Mouse (Mus musculus) lung, embryonic 15.5 days (tissue): ENCODE data around the gene Pik3c2g. TPM values are rescaled to one million over a fixed set of nuclear protein-coding genes. Genes with fewer than 3 reads are reported as not detected.

ENCODE experiments used
- ATAC-seq: fragments of 200-750 bp; cut with Nextera tagmentation; 2 replicates; pipeline ENCODE4 v1.8.0; 2017; ENCODE audit warnings: moderate number of reproducible peaks, borderline replicate concordance; ENCODE audit not compliant: low FRiP score, low TSS enrichment; ENCODE audit errors: extremely low read depth
- H3K27ac ChIP-seq: fragments of 300-500 bp; sonication (generic); 2 replicates; pipeline ENCODE4 v1.5.1; 2015; ENCODE audit warnings: moderate library complexity, mild to moderate bottlenecking, inconsistent platforms
- H3K27me3 ChIP-seq: fragments of 300-500 bp; sonication (generic); 2 replicates; pipeline ENCODE4 v1.6.1; 2015; ENCODE audit warnings: inconsistent platforms
- H3K36me3 ChIP-seq: fragments of 300-500 bp; sonication (generic); 2 replicates; pipeline ENCODE4 v1.6.1; 2015; ENCODE audit warnings: inconsistent platforms
- H3K4me1 ChIP-seq: fragments of 300-500 bp; sonication (generic); 2 replicates; pipeline ENCODE4 v1.6.1; 2015; ENCODE audit warnings: inconsistent platforms
- H3K4me2 ChIP-seq: fragments of 300-500 bp; sonication (generic); 2 replicates; pipeline ENCODE4 v1.6.1; 2015; ENCODE audit warnings: inconsistent platforms, mild to moderate bottlenecking, moderate library complexity
- H3K4me3 ChIP-seq: fragments of 300-500 bp; sonication (generic); 2 replicates; pipeline ENCODE4 v1.5.1; 2015; ENCODE audit warnings: mild to moderate bottlenecking, inconsistent platforms
- H3K9ac ChIP-seq: fragments of 300-500 bp; sonication (generic); 2 replicates; pipeline ENCODE4 v1.6.1; 2015; ENCODE audit warnings: inconsistent platforms
- H3K9me3 ChIP-seq: fragments of 300-500 bp; sonication (generic); 2 replicates; pipeline ENCODE4 v1.6.1; 2016; ENCODE audit warnings: inconsistent platforms
- WGBS: fragments of 180-500 bp; shearing (Covaris S2); methylation state at CpG from one replicate; pipeline ENCODE4 v1.1.7; 2015; 5-methylcytosine and 5-hydroxymethylcytosine counted together
- polyA plus RNA-seq: library from polyadenylated mRNA; unstranded; fragments of >200 nt; fragmentation: Nextera tagmentation; extraction: Ambion mirVana; gene quantifications from 2 replicates; pipeline ENCODE4 v1.2.1, GENCODE M21; 2015

Pik3c2g gene
- polyA plus RNA-seq, 1 experiment from 2014 or later = 1.9 TPM

DNA sequence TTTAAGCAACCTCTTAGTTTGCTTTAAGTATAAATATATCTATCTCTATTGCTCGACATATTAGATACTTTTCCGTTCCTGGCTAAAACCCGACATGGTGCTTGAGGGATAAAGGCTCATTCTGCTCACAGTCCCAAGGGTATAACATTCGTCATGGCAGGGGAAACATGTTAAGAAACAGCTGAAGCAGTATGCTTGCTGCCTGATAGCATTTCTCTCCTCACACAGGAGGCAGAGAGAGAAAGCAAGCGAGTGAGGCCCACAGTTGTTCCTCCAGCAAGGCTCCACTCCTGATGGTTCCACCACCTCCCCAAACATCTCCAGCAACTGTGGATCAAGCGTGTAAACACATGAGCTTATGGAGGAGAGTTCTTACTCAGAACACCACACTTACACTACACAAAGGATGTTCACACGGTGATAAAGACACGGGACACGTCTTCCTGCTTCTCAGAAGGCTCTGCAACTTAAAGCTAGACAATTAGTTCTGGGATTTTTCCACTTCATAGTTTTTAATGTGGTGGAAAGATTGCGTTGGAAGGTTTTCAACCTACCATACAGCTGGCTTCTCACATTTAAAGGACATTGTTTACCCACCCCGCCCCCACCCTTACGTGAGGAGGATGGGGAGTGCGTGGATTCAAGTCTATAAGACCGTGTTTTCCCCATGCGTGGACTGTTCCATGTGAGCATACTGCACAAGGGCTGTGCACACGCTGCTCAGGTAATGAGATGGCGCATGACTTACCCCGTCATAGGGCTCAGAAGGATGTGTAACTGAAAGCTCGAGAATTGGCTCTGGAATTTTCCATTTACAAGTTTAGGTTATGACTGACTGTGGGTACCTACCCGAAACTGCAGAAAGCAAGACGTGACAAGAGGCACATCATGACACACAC is 264.9 kb downstream of the Pik3c2g start:
- H3K36me3 ChIP-seq = no peaks in the 10 kb centered on the region
- no peak overlapping the region for H3K4me2 ChIP-seq
- H3K9ac ChIP-seq = no peak overlapping the region
- no peaks in the 10 kb centered on the region for H3K9me3 ChIP-seq
- H3K4me1 ChIP-seq = no peaks in the 10 kb centered on the region
- ATAC-seq = no peak
- no peaks in the 10 kb centered on the region for H3K27me3 ChIP-seq
- no peak overlapping the region for H3K27ac ChIP-seq
- 88% methylated on average over 21 of the region's 21 CpGs for WGBS
- H3K4me3 ChIP-seq = no peak overlapping the region

DNA sequence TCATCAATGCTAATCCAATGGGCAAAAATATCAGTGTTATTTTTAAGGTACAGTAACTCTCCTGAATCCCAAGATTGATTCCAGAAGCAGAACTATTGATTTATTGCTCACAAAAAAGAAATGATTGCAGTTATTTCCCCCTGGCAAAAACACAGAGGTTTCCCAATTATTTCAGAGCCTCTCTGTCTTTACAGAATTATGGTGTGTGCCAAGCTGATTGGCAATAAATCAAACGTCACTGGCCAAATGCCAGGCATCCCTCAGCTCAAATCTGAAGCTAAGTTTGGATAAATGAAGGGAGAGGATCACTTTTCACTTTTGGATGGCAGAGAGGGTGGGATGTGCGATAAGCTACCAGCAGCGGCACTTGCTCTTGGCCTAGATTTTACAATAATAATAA is 265.8 kb downstream of the Pik3c2g start:
- Histone ChIP-seq H3K4me2 (no peak overlapping the region), H3K9me3 (no peaks in the 10 kb centered on the region), H3K4me3 (no peak overlapping the region), H3K36me3 (no peaks in the 10 kb centered on the region), H3K27me3 (no peaks in the 10 kb centered on the region), H3K9ac (no peak overlapping the region), H3K27ac (no peak overlapping the region), H3K4me1 (no peaks in the 10 kb centered on the region)
- ATAC-seq = no peak
- 64% methylated on average over 3 of the region's 3 CpGs for WGBS

DNA sequence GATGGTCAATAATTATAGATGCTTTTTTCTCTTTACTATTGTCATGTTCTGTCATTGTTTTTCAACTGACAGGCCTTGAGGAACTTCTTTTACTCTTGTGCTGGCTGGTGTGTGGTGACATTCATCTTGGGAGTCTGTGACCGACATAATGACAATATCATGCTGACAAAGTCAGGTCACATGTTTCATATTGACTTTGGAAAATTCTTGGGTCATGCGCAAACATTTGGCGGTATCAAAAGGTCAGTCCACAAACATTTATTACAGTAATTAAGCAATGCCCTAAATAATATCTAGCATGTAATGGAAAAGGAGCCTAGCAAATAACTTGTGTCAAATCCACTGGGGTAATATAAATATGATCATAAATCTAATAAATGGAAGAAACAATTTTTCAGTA is 273.1 kb downstream of the Pik3c2g start:
- H3K27me3 ChIP-seq = no peaks in the 10 kb centered on the region
- WGBS = 84% methylated on average over 3 of the region's 3 CpGs
- no peak for ATAC-seq

DNA sequence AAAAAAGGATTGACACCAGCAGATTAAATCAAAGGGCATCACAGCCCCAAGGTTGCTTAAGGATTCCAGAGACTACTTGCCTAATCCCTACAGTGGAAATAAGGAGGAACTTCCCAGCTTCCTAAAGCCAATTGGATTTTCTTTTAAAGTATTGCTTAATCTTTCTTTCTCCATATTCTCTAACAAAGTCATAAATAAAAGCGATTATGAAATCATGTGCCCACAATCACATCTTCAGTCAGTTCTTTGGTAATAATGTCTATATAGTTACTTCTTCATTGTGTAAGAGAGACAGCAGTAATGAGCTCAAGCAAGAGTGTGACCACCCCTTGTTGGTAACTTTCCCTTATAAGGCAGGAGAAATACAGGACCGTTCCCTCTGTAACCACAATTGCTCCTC is 274.5 kb downstream of the Pik3c2g start:
- no peak overlapping the region for H3K9ac ChIP-seq
- 57% methylated on average over 2 of the region's 2 CpGs for WGBS
- H3K4me3 ChIP-seq = no peak overlapping the region
- peak; percentile 52; the same call in 1 of the 2 replicates for ATAC-seq
- H3K9me3 ChIP-seq = no peaks in the 10 kb centered on the region
- no peaks in the 10 kb centered on the region for H3K27me3 ChIP-seq
- H3K27ac ChIP-seq = no peak overlapping the region
- 0 out of 2 replicates have a peak, but pooled peaks cover 3% of the 10 kb centered on the region for H3K4me1 ChIP-seq
- no peak overlapping the region for H3K4me2 ChIP-seq
- no peaks in the 10 kb centered on the region for H3K36me3 ChIP-seq

More for the DNA sequence above, 273.1 kb downstream of the Pik3c2g start:
- 0 out of 2 replicates have a peak, but pooled peaks cover 3% of the 10 kb centered on the region for H3K4me1 ChIP-seq
- H3K36me3 ChIP-seq = no peaks in the 10 kb centered on the region
- no peak overlapping the region for H3K4me2 ChIP-seq
- no peaks in the 10 kb centered on the region for H3K9me3 ChIP-seq
- H3K9ac ChIP-seq = no peak overlapping the region
- H3K4me3 ChIP-seq = no peak overlapping the region
- no peak overlapping the region for H3K27ac ChIP-seq

DNA sequence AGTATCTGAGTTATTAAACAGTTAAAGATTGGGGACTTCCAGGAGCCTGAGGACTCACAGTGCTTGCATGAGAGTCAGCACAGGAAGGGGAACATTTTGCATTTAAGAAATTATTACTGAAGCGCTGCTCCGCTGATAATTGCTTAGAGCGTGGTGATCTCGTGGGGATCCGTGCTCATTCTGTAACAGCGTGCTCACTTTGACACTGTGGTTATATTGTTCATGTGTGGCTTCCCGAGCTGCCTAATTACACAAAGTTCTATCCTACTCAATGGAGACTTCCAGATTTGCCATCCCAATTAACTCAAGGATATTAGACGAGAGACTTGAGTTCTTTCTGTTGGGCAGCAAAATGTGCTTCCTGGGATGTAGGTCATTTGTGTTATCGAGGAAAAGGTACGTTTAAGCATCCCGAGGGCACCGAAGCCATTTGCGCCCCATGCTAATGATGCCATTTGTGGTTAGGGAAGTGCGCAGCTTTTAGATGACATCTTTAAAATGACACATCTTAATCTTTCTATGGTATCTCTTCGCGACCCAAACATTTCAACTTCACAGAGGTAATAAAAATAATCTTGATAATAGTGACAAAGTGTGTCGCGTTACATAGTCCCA is 278.1 kb downstream of the Pik3c2g start:
- H3K4me3 ChIP-seq = no peak overlapping the region
- WGBS = 89% methylated on average over 18 of the region's 18 CpGs
- 0 out of 2 replicates have a peak, but pooled peaks cover 3% of the 10 kb centered on the region for H3K4me1 ChIP-seq
- no peaks in the 10 kb centered on the region for H3K9me3 ChIP-seq
- no peak overlapping the region for H3K9ac ChIP-seq
- H3K36me3 ChIP-seq = no peaks in the 10 kb centered on the region
- H3K4me2 ChIP-seq = no peak overlapping the region
- no peak for ATAC-seq
- H3K27ac ChIP-seq = no peak overlapping the region
- no peaks in the 10 kb centered on the region for H3K27me3 ChIP-seq

DNA sequence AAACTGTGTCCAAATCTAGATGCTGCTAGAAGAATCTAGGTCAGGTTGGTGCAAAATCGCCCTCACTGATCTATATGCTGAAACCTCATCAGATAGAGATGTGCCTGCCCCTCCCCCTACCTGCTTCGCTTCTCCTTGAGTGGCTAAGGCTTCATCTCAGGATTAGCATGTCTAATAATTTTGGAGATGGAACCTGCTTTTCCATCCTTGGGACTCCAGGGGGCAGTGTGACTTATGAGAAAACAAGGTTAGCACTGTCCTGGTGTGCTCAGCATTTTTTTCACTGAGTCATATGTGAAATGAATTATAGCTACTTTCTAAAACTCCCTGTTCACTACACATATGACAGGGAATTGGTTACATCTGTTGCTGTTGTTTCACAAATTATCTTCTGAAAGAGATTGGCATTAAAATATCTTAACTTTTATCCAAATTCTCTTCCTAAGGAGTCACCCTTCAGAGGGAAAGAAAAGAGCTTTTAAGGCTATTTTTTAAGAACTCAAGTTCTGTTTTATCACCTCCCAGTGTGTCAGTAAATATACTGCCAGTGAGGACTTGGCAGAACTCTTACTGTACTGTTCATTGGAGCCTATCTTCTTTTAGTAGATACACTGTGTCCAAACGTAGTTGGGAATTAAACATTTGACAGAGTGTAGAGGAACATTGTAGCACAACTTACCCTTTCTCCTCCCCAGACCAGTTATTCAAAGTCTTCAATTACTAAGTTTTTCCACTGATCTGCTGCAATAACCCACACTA is 287.6 kb downstream of the Pik3c2g start:
- Histone ChIP-seq H3K9me3 (no peaks in the 10 kb centered on the region), H3K27ac (no peak overlapping the region), H3K4me2 (no peak overlapping the region), H3K9ac (no peak overlapping the region), H3K4me1 (0 out of 2 replicates have a peak, but pooled peaks cover 6% of the 10 kb centered on the region), H3K4me3 (no peak overlapping the region), H3K27me3 (no peaks in the 10 kb centered on the region), H3K36me3 (no peaks in the 10 kb centered on the region)
- 31% methylated on average over 3 of the region's 3 CpGs for WGBS
- ATAC-seq = peak; percentile 70

DNA sequence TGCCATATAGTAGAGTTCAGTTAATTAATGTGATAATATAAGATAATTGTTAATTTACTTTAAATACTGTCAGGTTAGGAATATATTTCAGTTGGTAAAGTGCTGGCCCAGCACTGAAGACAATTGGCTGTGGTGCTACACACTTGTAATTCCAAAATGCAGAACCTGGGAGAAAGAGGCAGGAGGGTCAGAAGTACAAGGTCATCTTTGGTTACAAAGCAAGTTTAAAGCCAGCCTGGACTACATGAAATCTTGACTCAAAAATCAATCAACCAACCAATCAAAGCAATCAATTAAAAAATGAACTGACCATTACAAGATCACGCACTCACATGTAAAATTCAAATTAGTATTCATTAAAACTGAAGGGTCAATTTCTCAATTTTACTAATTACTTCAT is 289.7 kb downstream of the Pik3c2g start:
- no peak overlapping the region for H3K9ac ChIP-seq
- ATAC-seq = no peak
- no peaks in the 10 kb centered on the region for H3K9me3 ChIP-seq
- no peak overlapping the region for H3K27ac ChIP-seq
- 0 out of 2 replicates have a peak, but pooled peaks cover 6% of the 10 kb centered on the region for H3K4me1 ChIP-seq
- no peak overlapping the region for H3K4me2 ChIP-seq
- no peak overlapping the region for H3K4me3 ChIP-seq
- no peaks in the 10 kb centered on the region for H3K36me3 ChIP-seq
- WGBS = 85% methylated on average over 1 of the region's 1 CpGs
- no peaks in the 10 kb centered on the region for H3K27me3 ChIP-seq

DNA sequence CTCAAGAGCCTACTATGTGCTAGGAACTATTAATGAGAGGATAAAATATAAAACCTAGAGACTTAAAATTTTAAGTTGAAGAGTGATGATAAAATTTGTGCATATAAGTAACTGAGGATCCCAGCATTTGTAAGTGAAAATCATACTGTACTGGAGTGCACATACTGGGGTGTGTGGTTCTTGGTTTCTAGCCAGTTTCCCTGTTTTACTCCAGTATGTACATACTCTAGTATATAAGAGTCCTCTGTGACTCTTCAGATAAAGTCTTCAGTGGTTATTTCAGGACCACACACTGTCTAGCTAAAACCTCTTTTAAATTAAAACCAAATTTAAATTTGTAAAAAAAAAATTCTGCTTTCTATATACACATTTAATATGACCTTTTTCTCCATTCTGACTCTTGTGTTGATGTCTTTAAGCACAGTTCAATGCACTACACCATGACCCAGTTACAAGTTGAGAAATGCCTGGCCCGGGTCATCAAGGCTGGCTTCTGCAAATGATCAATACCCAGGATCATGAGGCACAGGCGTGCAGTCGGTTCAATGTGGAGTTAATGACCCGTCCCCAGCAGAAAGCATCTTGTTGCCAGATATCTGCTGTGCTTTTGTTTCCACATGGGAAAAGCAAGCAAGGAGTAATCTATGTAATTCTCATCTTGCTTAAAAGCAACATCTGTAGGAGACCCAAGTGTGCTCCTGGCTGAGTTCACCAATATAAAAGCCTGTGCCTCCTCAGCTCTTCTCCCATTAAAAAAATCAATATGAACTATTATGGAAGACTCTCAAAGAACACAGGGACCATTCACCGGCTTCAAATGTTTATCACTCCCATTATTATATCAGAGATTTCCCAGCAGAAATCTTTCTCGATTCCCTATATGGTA is 290.7 kb downstream of the Pik3c2g start:
- no peak overlapping the region for H3K4me2 ChIP-seq
- H3K4me3 ChIP-seq = no peak overlapping the region
- H3K27ac ChIP-seq = no peak overlapping the region
- H3K9me3 ChIP-seq = no peaks in the 10 kb centered on the region
- no peak for ATAC-seq
- no peaks in the 10 kb centered on the region for H3K36me3 ChIP-seq
- WGBS = 72% methylated on average over 6 of the region's 6 CpGs
- no peak overlapping the region for H3K9ac ChIP-seq
- H3K4me1 ChIP-seq = 0 out of 2 replicates have a peak, but pooled peaks cover 6% of the 10 kb centered on the region
- no peaks in the 10 kb centered on the region for H3K27me3 ChIP-seq

DNA sequence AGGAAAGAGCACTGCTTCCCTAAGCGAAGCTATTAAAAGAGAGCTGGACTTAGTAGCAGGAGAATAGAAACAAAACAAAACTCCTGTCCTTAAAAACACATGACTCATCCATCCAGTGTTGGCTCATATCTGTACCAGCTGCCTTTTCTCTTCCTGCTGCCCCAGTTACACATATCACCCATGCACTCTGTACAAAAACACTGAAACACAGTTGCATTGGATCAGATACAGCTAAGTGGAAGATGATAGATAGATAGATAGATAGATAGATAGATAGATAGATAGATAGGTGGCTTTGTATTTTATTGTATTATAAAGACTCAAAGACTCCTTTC is 291.3 kb downstream of the Pik3c2g start:
- H3K4me1 ChIP-seq = 0 out of 2 replicates have a peak, but pooled peaks cover 6% of the 10 kb centered on the region
- H3K36me3 ChIP-seq = no peaks in the 10 kb centered on the region
- H3K4me3 ChIP-seq = no peak overlapping the region
- ATAC-seq = no peak
- H3K9me3 ChIP-seq = no peaks in the 10 kb centered on the region
- H3K27ac ChIP-seq = no peak overlapping the region
- no peak overlapping the region for H3K4me2 ChIP-seq
- no peak overlapping the region for H3K9ac ChIP-seq
- H3K27me3 ChIP-seq = no peaks in the 10 kb centered on the region
- WGBS = 50% methylated on average over 1 of the region's 1 CpGs

DNA sequence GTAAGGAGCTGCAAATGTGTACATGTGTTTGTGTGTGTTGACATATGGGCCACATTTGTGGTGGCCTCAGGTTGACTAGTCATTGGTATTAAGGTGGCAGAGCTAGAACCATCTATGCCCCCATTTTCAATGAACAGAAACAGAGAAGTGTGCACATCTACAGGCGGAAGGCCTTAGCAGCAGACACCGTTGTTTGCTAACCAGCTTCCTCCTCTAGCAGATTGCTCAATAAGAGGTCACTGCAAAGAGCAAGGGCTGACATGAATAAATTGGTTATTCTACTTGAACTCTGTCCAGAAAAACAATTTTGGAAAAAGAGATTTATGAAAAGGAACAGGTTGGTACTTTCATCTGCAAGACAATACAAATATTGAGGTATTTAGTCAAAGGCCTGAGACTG is 295.1 kb downstream of the Pik3c2g start:
- Histone ChIP-seq H3K4me3 (no peak overlapping the region), H3K36me3 (no peaks in the 10 kb centered on the region), H3K27ac (0 out of 2 replicates have a peak overlapping the region, but pooled peaks have one; percentile 3)

DNA sequence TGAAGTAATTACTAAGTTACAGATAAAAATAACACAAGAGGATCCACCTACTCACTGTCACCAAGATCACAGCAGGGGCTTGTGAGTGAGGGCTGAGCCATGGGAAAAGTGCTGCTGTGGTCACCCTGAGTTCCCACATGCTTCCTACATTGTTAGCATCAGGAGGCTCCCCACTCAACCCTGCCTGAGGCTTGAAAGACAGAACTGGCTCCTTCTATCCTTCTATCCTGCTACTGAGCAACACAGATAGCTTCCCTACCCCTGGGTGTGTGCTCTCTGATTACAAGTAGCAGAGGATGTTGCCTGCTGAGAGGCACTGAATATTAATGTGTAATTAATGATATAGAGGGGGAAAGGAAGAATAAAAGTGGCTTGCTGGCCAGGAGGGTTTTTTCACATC is 300.2 kb downstream of the Pik3c2g start:
- no peaks in the 10 kb centered on the region for H3K9me3 ChIP-seq
- H3K27me3 ChIP-seq = no peaks in the 10 kb centered on the region
- H3K4me3 ChIP-seq = no peak overlapping the region
- ATAC-seq = no peak
- H3K4me2 ChIP-seq = no peak overlapping the region
- H3K36me3 ChIP-seq = no peaks in the 10 kb centered on the region
- no peaks in the 10 kb centered on the region for H3K4me1 ChIP-seq
- no peak overlapping the region for H3K9ac ChIP-seq
- no peak overlapping the region for H3K27ac ChIP-seq

More for the DNA sequence above, 295.1 kb downstream of the Pik3c2g start:
- H3K4me1 ChIP-seq = 0 out of 2 replicates have a peak, but pooled peaks cover 6% of the 10 kb centered on the region
- no peak overlapping the region for H3K4me2 ChIP-seq
- no peak overlapping the region for H3K9ac ChIP-seq
- no peak; the same call in 1 of the 2 replicates for ATAC-seq
- no peaks in the 10 kb centered on the region for H3K9me3 ChIP-seq
- no peaks in the 10 kb centered on the region for H3K27me3 ChIP-seq
- WGBS = 50% methylated on average over 2 of the region's 2 CpGs
